Mouse (Mus musculus) forebrain, embryonic 13.5 days (tissue): Measurements from ENCODE around the gene Gskip. TPM values are rescaled to one million over a fixed set of nuclear protein-coding genes. Genes with fewer than 3 reads are reported as not detected.

Source experiments
- ATAC-seq: fragments of 200-750 bp; cut with Nextera tagmentation; 2 replicates; pipeline ENCODE4 v1.8.0; 2017
- H3K27ac ChIP-seq: fragments of 300-500 bp; sonication (generic); 2 replicates; pipeline ENCODE4 v1.5.1; 2015; ENCODE audit warnings: inconsistent platforms, mild to moderate bottlenecking, moderate library complexity
- H3K27me3 ChIP-seq: fragments of 300-500 bp; sonication (generic); 2 replicates; pipeline ENCODE4 v1.6.1; 2015; ENCODE audit warnings: mild to moderate bottlenecking, inconsistent platforms
- H3K36me3 ChIP-seq: fragments of 300-500 bp; sonication (generic); 2 replicates; pipeline ENCODE4 v1.6.1; 2015; ENCODE audit warnings: mild to moderate bottlenecking, inconsistent platforms; ENCODE audit not compliant: poor library complexity, severe bottlenecking
- H3K4me1 ChIP-seq: fragments of 300-500 bp; sonication (generic); 2 replicates; pipeline ENCODE4 v1.6.1; 2015; ENCODE audit warnings: inconsistent platforms
- H3K4me2 ChIP-seq: fragments of 300-500 bp; sonication (generic); 2 replicates; pipeline ENCODE4 v1.6.1; 2015; ENCODE audit warnings: inconsistent platforms, mild to moderate bottlenecking, moderate library complexity
- H3K4me3 ChIP-seq: fragments of 300-500 bp; sonication (generic); 2 replicates; pipeline ENCODE4 v1.5.1; 2015; ENCODE audit warnings: mild to moderate bottlenecking, inconsistent platforms
- H3K9ac ChIP-seq: fragments of 300-500 bp; sonication (generic); 2 replicates; pipeline ENCODE4 v1.6.1; 2015; ENCODE audit warnings: mild to moderate bottlenecking, inconsistent platforms
- H3K9me3 ChIP-seq: fragments of 300-500 bp; sonication (generic); replicated peaks from 2 replicates; pipeline ENCODE4 v1.6.1; 2016; ENCODE audit warnings: inconsistent platforms
- WGBS: fragments of 180-500 bp; shearing (Covaris S2); methylation state at CpG from one replicate; pipeline ENCODE4 v1.1.7; 2015; 5-methylcytosine and 5-hydroxymethylcytosine counted together
- polyA plus RNA-seq: library from polyadenylated mRNA; unstranded; fragments of >200 nt; fragmentation: Nextera tagmentation; extraction: Ambion mirVana; gene quantifications from 2 replicates; pipeline ENCODE4 v1.2.1, GENCODE M21; 2015

Gskip gene
- 28.9 and 32.2 TPM in 2 replicates for polyA plus RNA-seq

DNA sequence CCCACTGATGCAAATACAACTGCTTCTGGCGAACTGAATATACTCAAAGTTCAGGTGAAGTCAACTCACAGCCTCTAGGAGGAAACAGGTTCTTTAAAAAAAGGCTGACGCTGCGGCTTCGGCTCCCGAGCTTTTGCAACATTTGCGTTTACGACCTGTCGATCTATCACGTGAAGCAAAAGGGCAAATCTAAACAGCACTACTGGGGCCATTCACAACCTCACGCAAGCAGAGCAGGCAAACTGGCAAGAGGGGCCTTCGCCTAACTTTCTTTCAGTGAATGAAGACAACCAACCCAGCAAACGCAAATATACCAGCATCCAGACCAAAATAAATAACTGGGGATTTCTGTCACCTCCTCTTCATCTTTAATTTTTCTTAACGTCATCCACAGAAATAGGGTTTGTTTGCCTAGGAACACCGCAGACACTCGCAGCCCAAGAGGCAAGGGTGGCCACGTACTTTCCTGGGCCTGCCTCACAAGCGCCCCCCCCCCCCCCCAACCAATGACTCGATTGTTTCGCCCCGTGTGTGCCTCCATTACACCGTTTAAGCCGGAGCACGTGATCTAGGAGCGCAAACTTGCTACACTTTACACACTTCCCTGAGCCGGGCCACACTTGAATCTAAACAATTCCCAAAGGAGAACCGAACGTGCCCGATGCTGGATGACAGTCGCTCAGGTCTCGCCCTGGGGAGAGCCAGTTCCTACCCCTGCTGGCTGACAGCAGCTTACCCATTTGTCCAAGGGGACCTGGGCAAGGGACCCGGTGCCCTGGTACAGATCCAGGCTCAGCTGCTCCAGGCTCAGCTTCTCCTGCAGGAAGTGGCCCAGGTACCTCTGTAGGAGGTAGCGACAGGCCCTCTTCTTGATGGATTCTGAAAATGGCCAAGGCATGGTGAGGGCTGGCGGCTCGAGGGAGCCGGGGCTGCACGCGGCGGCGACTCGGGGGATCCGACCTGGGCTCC, at the start of gene Gskip:
Gskip (plus strand) TSS at position 897 of the 969 bp plus-strand sequence.
- under 1% methylated on average over 41 of the region's 41 CpGs for WGBS
- Histone ChIP-seq H3K27me3 (no peaks in the 10 kb centered on the region), H3K36me3 (peaks cover 4% of the 10 kb centered on the region), H3K9ac (peak within 1 kb of the TSS; percentile 91), H3K9me3 (no peaks in the 10 kb centered on the region), H3K4me2 (peak within 1 kb of the TSS; percentile 92), H3K4me1 (peaks cover 34% of the 10 kb centered on the region), H3K27ac (peak within 1 kb of the TSS; percentile 92), H3K4me3 (peak within 1 kb of the TSS; percentile 95)
- ATAC-seq: peak; percentile 57

GRCm38 (mm10) chr12:105636551-105636950, 48.1 kb upstream of the Gskip start:
- no peak overlapping the region for H3K27ac ChIP-seq
- H3K9me3 ChIP-seq: no peaks in the 10 kb centered on the region
- WGBS: 87% methylated on average over 9 of the region's 9 CpGs
- H3K4me1 ChIP-seq: no peaks in the 10 kb centered on the region
- no peak overlapping the region for H3K9ac ChIP-seq
- ATAC-seq: no peak
- H3K36me3 ChIP-seq: peaks cover 94% of the 10 kb centered on the region
- H3K4me2 ChIP-seq: no peak overlapping the region
- no peaks in the 10 kb centered on the region for H3K27me3 ChIP-seq
- no peak overlapping the region for H3K4me3 ChIP-seq

DNA sequence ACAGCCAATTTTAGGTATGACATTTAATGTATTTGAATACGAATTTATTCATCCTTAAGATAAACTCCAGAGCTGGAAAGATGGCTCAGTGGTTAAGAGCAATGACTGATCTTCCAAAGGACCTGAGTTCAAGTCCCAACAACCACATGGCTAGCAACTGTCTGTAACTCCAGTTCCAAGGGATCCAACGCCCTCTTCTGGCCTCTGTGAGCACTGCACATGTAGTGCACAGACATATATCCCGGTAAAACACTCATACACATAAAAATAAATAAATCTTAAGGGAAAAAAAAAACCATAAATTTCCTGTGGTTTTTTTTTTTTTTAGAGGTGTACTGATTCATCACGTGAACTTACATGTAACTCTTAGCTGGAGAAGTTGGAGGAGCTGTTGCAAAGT, 47.1 kb upstream of the Gskip start:
- no peak for ATAC-seq
- no peak overlapping the region for H3K27ac ChIP-seq
- H3K9ac ChIP-seq: no peak overlapping the region
- H3K4me1 ChIP-seq: no peaks in the 10 kb centered on the region
- H3K36me3 ChIP-seq: peaks cover 98% of the 10 kb centered on the region
- WGBS: 85% methylated on average over 4 of the region's 4 CpGs
- H3K4me3 ChIP-seq: no peak overlapping the region
- no peaks in the 10 kb centered on the region for H3K9me3 ChIP-seq
- H3K27me3 ChIP-seq: no peaks in the 10 kb centered on the region
- no peak overlapping the region for H3K4me2 ChIP-seq

DNA sequence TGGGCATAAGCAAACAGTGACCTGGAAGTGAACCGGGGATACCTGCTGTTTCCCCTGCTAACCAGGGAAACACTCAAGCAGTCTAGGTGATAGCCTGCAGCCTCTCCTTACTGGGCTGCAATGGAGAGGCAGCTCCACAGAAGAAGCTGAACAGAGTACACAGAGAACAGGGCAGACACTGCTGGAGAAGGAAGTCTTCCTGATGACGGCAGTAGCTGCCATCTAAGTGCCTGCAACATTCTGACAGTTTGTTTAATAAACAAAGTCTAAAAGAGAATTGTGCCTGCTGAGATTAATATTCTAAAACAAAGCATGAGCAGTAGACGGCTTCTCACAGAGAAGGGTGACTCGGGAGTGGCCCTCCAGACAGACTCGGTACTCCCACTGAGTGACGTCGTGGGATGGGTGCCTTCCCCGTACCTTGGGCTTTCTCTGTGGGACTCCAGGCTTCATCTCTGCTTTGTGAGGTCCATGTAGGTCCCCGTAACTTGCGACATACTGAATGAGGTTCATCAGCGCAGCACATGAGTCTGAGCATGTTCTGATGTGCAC, 41.8 kb upstream of the Gskip start:
- H3K9ac ChIP-seq: no peak overlapping the region
- 92% methylated on average over 11 of the region's 11 CpGs for WGBS
- peaks cover 96% of the 10 kb centered on the region for H3K36me3 ChIP-seq
- H3K27me3 ChIP-seq: no peaks in the 10 kb centered on the region
- no peak for ATAC-seq
- no peaks in the 10 kb centered on the region for H3K4me1 ChIP-seq
- H3K9me3 ChIP-seq: no peaks in the 10 kb centered on the region
- no peak overlapping the region for H3K4me2 ChIP-seq
- no peak overlapping the region for H3K27ac ChIP-seq
- no peak overlapping the region for H3K4me3 ChIP-seq

DNA sequence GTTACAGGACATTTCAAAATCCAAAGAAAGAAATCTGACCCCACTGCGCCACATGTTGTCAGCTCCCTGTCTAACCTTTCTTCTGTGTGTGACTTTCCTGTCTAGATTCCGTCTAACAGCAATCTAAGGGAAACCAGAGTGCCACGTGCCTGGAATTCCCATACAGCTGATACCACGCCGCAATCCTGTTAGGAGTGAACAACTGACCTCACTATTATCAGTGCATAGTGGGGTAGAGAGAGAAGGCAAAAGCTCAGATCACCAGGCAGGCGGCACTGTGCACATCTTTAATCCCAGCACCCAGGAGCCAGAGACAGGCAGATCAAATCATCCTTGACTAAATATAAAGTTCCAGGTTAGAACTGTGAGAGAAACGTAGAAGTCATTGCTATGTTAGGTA, 28.8 kb upstream of the Gskip start:
- WGBS: 91% methylated on average over 7 of the region's 7 CpGs
- no peak overlapping the region for H3K9ac ChIP-seq

DNA sequence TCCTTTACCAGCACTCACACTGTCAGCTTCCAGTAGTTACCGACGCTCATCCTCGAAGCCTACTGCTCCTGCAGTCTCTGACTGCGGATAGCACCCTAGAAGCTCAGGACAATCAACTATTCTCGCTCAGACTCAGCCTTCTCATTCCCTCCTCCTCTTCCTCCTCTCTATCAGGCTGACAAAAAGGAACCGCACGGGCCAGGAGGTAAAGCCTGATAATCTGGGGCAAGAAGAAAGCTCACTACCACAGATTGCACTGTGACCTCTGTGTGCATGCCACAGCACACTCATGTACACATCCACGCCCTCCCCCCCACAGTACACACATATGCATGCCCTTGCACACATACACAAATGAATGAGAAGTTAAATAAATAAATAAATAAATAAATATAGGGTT, 8.4 kb upstream of the Gskip start:
- H3K4me3 ChIP-seq: no peak overlapping the region
- no peaks in the 10 kb centered on the region for H3K4me1 ChIP-seq
- H3K36me3 ChIP-seq: peaks cover 28% of the 10 kb centered on the region
- no peak overlapping the region for H3K9ac ChIP-seq
- 92% methylated on average over 8 of the region's 8 CpGs for WGBS
- H3K27me3 ChIP-seq: no peaks in the 10 kb centered on the region
- H3K9me3 ChIP-seq: no peaks in the 10 kb centered on the region
- H3K4me2 ChIP-seq: no peak overlapping the region
- H3K27ac ChIP-seq: no peak overlapping the region
- ATAC-seq: no peak

More for the DNA sequence above, 28.8 kb upstream of the Gskip start:
- Histone ChIP-seq H3K27me3 (no peaks in the 10 kb centered on the region), H3K27ac (no peak overlapping the region), H3K4me1 (no peaks in the 10 kb centered on the region), H3K9me3 (no peaks in the 10 kb centered on the region), H3K4me2 (no peak overlapping the region), H3K4me3 (no peak overlapping the region), H3K36me3 (peaks cover 93% of the 10 kb centered on the region)
- ATAC-seq: no peak

DNA sequence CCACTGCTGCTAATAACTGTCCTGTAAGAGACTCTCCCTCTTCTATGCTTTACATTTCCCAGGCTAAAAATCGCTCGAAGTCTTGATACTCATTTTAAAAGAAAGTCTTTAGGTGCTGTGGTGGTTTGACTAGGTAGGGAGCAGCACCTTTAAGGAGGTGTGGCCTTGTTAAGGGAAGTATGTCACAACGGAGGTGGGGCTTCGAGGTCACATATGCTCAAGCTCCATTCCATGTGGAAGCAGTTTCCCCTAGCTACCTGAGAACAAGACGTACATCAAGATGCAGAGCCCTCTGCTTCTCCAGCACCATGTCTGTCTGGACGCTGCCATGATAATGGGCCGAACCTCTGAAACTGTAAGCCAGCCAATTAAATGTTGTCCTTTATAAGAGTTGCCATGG, 6.4 kb upstream of the Gskip start:
- WGBS: 96% methylated on average over 7 of the region's 7 CpGs
- Histone ChIP-seq H3K4me3 (no peak overlapping the region), H3K4me1 (peaks cover 12% of the 10 kb centered on the region), H3K36me3 (peaks cover 18% of the 10 kb centered on the region), H3K4me2 (no peak overlapping the region), H3K27me3 (no peaks in the 10 kb centered on the region), H3K9ac (no peak overlapping the region), H3K27ac (no peak overlapping the region), H3K9me3 (no peaks in the 10 kb centered on the region)
- ATAC-seq: no peak

DNA sequence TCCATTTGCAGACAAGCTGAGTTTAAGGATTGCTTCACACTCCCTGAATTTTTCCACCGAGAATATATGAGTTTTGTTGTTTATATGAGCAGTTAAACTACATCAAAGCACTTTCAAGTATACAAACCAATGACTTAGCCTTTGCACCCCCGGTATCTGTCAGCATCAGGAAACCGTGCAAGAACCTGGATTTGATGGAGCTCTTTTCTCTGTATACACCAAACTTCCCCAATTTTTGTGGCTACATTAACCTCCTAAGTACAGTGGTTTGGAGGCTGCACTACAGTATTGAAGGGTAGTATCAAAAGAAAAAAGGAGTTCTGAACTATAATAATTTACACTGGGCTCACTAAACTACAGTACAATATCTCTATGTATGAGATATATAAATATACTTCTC, 5.9 kb upstream of the Gskip start:
- 95% methylated on average over 3 of the region's 3 CpGs for WGBS
- peaks cover 17% of the 10 kb centered on the region for H3K4me1 ChIP-seq

GRCm38 (mm10) chr12:105685001-105685691, 517 bp downstream of the Gskip start, which contains the start of gene Atg2b:
Gene Atg2b (minus strand): TSS chr12:105685211.
- Histone ChIP-seq H3K36me3 (peaks cover 14% of the 10 kb centered on the region), H3K9ac (peak within 1 kb of the TSS; percentile 91), H3K4me2 (peak within 1 kb of the TSS; percentile 92), H3K27ac (peak within 1 kb of the TSS; percentile 92), H3K4me3 (peak within 1 kb of the TSS; percentile 95), H3K27me3 (no peaks in the 10 kb centered on the region), H3K4me1 (peaks cover 34% of the 10 kb centered on the region), H3K9me3 (no peaks in the 10 kb centered on the region)
- under 1% methylated on average over 64 of the region's 73 CpGs for WGBS
- peak; percentile 92 for ATAC-seq

More for the DNA sequence above, 5.9 kb upstream of the Gskip start:
- no peak overlapping the region for H3K27ac ChIP-seq
- H3K9me3 ChIP-seq: no peaks in the 10 kb centered on the region
- no peak overlapping the region for H3K4me2 ChIP-seq
- H3K36me3 ChIP-seq: peaks cover 12% of the 10 kb centered on the region
- no peak overlapping the region for H3K9ac ChIP-seq
- ATAC-seq: no peak
- no peak overlapping the region for H3K4me3 ChIP-seq
- H3K27me3 ChIP-seq: no peaks in the 10 kb centered on the region

- Histone ChIP-seq H3K27ac (no peak overlapping the region), H3K9me3 (no peaks in the 10 kb centered on the region), H3K4me3 (peak overlapping the region; percentile 95), H3K4me2 (peak overlapping the region; percentile 85), H3K36me3 (peaks cover 29% of the 10 kb centered on the region), H3K9ac (0 out of 2 replicates have a peak overlapping the region, but pooled peaks have one; percentile 91), H3K4me1 (peaks cover 34% of the 10 kb centered on the region), H3K27me3 (no peaks in the 10 kb centered on the region)
- ATAC-seq: no peak
- 96% methylated on average over 3 of the region's 3 CpGs for WGBS
Observed at GRCm38 (mm10) chr12:105686791-105687190, 2.2 kb downstream of the Gskip start.

DNA sequence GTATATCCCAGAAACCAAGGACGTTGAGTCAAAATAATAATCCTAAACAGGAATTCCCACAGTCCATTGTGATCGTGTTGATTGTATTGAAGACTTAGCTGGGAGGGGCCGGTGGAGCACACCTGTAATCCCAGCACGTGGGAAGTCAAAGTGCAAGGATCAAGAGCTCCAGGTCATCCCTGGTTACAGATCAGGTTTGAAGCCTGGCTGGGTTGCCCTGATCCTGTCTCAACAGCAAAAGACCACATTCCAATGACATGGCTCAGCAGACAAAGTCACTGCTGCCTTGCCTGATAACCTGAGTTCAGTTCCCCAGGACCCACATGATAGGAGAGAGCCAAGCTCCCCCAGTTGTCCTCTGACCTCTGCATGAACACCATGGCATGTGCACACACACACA, 2.8 kb downstream of the Gskip start:
- no peak for ATAC-seq
- no peaks in the 10 kb centered on the region for H3K9me3 ChIP-seq
- H3K4me2 ChIP-seq: no peak overlapping the region
- H3K9ac ChIP-seq: no peak overlapping the region
- no peaks in the 10 kb centered on the region for H3K27me3 ChIP-seq
- H3K36me3 ChIP-seq: peaks cover 35% of the 10 kb centered on the region
- WGBS: 92% methylated on average over 4 of the region's 4 CpGs
- no peak overlapping the region for H3K4me3 ChIP-seq
- H3K27ac ChIP-seq: no peak overlapping the region
- H3K4me1 ChIP-seq: peaks cover 30% of the 10 kb centered on the region

GRCm38 (mm10) chr12:105688546-105688945, 3.9 kb downstream of the Gskip start:
- 91% methylated on average over 3 of the region's 4 CpGs for WGBS
- no peak overlapping the region for H3K27ac ChIP-seq
- no peaks in the 10 kb centered on the region for H3K27me3 ChIP-seq
- H3K36me3 ChIP-seq: peaks cover 43% of the 10 kb centered on the region
- H3K4me1 ChIP-seq: peaks cover 19% of the 10 kb centered on the region
- H3K9me3 ChIP-seq: no peaks in the 10 kb centered on the region
- H3K9ac ChIP-seq: no peak overlapping the region
- H3K4me3 ChIP-seq: no peak overlapping the region
- no peak overlapping the region for H3K4me2 ChIP-seq
- ATAC-seq: no peak
